Mouse (Mus musculus) liver, embryonic 14.5 days (tissue): ENCODE data around the gene Col18a1.

Source experiments
- CTCF ChIP-seq: IDR thresholded peaks from 2 replicates; pipeline ENCODE4 v1.5.1; 2016; ENCODE audit warnings: antibody characterized with exemption, low read depth, control low read depth
- EP300 ChIP-seq: IDR thresholded peaks from 2 replicates; pipeline ENCODE4 v1.6.1; 2016; ENCODE audit warnings: antibody characterized with exemption, low read depth

DNA sequence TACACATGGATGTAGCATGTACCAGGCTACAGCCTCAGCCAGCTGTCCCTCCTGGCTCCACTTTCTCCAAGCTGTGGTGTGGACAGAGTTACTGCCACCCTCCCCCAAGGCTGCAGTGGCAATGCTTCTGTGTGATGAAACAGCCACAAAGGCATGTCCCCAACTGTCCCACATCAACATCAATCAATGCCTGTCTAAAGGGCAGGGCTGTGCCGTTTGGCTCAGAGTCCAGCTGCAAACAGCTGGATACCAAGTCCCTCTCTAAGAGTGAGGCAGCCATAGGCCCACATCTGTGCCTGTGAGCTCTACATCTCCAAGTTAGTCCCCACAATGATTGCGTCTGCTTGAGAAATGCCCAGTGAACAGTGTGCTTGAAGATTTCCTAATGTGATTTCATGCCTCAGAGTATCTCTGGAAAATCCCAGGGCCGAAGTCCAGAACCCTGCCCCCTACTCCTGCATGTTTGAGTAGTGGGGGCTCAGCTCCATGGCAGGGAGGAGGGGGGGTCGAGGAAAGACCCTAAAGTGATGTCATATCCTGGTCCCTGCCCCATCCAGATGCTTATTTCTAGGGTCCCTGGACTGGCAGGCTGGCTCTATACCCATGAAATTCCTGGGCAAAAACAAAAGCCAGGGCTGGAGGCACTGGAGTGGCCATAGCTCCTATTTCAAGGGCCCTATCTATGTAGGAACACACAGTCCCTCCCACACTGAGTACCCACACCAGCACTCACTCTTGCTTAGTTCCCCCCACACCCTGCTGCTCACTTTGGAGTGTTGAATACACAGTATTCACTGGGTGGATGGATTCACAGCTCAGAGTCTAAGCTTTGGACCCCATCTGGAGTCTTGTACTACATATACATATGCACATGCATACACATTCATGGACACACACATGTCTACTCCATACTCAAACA lies 49.6 kb downstream of the Col18a1 start:
- no peak for TF ChIP-seq CTCF
- no peak for TF ChIP-seq EP300
